Mouse (Mus musculus) gastrocnemius, postnatal 10 days (tissue): ENCODE measurements around the gene Sdk1. TPM values are rescaled to one million over a fixed set of nuclear protein-coding genes. Genes with fewer than 3 reads are reported as not detected.
A peak's percentile ranks its signal among the peaks of the same experiment; 100 is the strongest.
"Not testable (repeated sequence)": the region's sequence is repeated elsewhere in the genome, so short reads cannot be mapped to it uniquely, and the experiment has no call there.

Experiments used
- DNase-seq: peaks from one replicate; pipeline ENCODE4 v3.0.0; 2021; ENCODE audit warnings: mixed read lengths
- total RNA-seq, 2 experiments: library from RNA; stranded (reverse); gene quantifications; 2 replicates each; pipeline ENCODE4 v1.2.3; 2021

The Sdk1 gene
- total RNA-seq, 2 experiments from 2014 or later, result 5.1 to 5.8 TPM

DNA sequence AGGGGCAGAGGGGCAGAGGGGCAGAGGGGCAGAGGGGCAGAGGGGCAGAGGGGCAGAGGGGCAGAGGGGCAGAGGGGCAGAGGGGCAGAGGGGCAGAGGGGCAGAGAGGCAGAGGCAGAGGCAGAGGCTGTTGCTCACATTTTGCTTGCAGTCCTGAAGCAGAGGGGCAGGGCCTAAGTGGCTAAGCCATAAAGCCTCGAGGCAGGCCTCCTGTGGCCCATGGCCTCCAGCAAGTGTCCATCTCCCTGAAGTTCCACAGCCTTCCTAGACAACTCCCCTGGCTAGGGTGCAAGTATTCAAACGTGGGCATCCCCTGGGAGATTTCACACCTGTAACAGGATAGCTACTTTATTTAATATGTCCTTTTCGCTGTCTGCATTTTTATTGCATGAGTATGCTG lies 395.8 kb downstream of the Sdk1 start:
- not testable (repeated sequence) for DNase-seq

DNA sequence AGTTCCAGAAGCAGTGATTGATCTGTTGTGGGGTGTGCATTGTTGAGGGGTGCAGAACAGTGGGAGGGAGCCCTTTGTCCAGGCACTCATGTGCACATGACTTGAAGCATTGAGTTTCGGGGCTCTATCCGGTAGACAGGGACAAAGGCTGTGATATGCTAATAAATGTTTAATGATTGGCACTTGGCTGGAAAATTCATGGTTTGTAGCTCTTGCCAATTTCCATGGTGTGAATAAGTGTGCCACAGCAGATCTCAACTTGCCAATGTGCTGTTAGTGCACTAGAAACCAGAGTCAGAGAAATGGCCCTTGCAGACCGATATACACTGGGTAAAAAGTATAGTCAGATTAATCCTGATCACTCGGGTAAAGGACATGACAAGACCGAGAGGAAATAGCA lies 404.4 kb downstream of the Sdk1 start:
- no peak for DNase-seq

DNA sequence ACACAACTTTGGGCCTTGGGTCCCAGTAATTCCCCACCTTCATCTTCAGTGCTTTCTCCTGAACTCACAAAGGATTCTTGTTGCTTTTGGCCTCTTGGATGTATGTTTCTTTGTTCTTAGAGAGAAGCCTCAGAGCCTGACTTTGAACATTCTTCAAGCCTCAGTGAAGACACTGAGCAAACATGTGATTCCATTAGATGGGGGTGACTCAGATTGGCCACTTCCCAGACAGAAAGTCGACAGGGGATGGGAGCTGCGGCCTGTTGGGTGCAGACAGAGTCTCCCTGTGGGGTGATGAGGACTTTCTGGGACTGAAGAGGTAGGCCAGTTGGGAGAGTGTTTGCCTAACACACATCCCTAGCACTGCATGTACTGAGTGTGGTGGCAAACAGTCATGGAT lies 405.3 kb downstream of the Sdk1 start:
- DNase-seq, result no peak

DNA sequence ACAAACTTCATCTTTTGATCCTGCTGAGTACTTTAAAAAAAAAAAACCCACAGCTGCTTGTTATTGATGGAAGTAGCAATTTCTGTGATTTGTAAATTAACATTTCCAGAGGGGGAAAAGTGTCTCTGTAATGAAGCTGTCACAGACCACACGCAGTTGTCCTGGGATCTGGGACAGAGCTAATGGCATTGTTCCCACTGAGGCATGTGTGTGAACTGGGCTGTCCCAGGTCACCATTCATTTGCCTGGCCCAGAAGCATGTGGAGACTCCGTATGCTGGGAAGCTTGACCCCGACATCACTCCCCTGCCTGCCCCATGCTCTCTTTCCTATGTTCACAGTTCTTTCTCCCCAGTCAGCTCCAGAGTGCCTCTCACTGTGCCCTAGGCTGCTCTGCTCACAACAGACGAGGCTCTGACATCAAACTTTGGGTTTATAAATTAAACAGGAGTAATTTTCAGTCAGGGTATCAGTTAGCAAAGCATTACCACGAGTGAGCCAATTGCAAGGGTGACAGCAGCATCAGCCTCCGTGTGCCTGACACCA lies 408.6 kb downstream of the Sdk1 start:
- no peak for DNase-seq

DNA sequence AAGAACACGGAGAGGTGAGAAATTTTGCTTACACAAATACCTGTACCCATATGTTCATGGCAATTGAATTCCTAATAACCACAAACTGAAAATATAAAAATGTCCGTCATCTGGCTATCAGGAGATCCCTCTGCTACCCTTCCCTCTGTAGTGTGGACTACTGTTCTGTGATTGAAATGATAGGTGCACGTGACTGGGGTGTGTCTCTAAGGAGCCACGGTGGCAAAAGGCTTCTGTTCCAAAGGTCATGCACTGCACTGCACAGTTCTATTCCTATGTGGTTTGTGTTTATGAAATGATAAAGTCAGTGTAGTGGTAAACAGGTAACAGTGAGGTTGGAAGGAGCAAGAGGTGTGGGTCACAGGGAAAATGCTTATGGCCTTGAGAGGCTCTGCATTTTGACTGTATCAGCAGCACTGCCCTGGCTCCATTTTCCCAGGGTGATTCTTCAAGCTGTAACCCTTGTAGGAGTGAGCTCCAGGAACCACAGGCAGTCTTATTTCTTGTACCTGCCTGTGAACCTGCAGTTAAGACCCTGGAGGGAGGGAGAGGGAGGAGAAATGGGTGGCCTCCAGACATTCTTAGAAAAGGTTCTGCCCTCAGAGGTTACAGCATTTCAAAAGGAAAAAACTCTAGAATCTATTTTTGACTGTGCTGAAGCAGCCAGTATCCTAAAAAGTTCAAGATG lies 410.5 kb downstream of the Sdk1 start:
- DNase-seq, result no peak

DNA sequence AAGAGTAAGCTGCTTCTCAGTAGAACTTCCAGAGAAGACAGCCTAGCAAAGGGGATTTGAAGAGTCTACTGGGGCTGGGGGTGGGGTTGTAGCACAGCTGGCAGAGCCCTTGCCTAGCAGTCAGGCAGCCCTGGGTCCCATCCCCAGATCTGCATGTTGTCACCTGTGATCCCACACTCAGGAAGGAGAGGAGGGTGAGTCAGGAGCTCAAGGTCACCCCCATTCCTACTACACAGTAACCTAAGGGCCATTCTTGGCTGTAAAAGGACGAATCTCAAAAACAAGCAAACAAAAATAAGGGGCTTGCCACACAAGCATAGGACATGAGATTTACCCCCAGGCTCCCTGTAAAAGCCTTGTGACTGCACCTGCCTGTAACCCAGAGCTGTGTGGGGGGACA lies 435.1 kb downstream of the Sdk1 start:
- DNase-seq, result no peak

DNA sequence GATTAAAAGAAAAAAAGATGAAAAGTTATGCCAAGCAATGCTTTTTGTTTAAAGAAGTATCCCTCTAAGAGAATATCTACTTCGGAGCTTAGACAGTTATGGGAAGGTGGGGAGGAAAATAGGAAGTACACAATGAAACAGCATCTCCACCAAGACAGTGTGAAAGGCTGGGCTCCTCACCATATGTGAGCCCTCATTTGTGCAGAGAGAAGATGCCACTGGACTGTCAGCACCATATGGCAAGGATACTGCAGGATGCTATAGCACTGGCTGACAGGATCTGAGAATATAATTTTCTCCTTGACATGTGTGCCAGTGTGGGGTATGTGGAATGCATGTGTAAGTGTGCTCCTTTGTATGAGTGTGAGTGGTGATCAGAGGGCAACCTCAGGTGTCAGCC lies 435.7 kb downstream of the Sdk1 start:
- DNase-seq, result no peak

DNA sequence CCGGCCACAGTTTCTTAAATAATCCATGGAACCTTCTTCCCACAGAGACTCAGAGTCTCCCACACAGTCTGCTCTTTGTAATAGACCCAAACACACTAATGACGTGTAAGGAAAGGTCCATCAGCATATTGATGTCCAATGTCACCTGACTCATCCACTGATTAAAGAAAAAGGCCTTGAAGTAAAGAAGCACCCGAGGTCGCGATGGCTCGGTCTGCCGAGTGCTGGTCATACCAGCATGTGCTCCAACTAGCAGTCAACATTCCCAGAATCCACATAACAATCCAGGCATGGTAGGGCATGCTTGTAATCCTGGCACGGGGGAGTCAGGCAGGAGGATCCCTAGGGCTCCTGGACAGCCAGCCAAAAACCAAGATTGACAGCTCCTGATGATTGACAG lies 436.6 kb downstream of the Sdk1 start:
- no peak for DNase-seq

DNA sequence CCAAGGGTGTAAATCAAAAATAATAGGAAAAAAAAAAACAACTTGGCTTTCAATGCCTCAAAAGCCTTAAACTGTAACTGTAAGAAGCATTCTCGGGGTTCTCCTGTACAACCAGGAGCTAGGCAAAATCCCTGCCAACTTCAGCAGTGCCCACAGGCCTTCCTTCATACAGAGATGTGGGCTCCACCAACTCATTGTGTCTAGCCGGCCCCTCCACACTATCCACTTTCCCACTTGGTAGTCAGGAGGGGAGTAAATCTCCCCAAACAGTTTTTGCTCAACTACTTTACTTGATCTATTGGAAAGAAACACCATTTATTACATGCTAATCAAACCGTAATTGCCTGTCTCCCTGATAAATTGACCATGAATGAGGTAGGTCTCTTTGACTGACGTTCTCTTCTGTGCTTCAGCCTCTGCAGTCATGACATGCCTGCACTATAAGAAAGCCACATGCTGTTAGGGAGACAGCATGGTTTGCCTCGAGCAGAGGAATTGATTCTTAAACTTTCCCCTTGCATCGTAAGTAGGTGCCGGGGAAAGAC lies 445.7 kb downstream of the Sdk1 start:
- DNase-seq, result no peak

DNA sequence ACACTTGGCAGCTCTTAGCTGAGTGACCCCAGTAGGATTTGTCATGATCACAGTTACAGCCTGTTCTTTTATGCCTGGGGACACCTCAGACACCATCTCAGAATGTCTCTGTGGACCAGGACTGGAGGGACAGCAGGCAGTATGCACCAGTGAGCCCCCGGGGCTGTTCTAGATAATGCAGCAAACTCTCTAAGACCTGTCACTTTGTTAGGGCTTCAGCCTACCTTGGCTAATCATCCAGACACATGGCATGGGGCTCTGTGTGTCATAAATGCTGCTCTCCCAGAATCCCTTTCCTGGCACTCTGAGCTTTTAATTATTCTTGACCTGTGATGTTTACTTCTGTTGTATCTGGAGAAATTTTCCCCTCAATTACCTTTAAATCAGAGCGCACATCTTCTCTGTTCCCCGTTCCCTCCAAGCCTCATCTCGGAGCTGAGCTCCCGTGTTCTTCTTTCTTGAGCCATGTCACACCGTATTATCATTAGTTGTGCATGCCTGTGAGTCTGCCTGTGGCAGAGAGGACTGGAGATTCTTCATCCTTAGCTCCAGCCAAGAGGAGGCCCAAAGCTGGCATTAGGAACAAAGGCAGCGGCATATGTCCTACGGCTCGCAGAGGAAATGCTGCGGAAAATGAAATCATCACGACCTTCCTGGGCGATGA lies 448.3 kb downstream of the Sdk1 start:
- DNase-seq, result no peak

DNA sequence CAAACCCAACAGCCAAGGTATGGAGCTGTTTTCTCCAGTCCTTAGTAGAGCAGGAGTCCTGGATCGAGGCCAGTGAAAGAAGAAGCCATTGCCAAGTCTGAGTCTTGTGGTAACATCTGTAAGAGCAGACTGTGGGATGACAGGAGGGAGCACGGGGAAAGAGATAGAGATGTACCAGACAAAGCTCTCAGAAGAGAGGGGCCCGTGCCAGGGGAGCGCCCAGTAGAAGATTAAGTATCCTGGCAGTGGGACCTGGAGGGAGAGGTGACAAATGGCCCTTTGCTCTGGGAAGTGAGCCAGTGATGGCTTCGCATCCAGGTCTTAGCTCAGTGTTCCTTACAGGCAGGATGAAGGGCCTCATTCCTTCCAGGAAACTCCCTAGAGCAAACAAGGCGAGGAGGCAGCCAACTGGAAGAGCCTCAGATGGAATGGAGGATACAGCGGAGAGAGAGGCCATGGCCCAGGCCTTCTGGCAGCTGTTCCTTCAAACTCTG lies 450.2 kb downstream of the Sdk1 start:
- DNase-seq, result peak; percentile 72

DNA sequence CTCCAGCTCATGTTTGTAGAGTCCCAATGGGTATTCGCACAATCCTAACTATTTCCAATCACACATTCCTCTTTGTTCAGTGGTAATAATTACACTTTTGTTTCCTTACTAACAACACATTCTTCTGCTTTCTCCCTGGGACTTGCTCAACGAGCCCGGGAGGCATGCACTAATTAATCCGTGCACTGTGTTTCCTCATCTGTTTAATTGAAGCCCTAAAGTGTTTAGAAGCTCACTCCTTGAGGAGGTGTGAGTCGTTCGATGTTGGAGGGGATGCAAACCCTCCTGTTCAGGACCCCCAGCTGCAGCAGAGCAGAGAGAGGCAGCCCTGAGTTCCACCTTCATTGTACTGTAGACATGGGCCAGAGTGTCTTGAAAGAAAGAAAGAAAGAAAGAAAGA lies 452.4 kb downstream of the Sdk1 start:
- no peak for DNase-seq

DNA sequence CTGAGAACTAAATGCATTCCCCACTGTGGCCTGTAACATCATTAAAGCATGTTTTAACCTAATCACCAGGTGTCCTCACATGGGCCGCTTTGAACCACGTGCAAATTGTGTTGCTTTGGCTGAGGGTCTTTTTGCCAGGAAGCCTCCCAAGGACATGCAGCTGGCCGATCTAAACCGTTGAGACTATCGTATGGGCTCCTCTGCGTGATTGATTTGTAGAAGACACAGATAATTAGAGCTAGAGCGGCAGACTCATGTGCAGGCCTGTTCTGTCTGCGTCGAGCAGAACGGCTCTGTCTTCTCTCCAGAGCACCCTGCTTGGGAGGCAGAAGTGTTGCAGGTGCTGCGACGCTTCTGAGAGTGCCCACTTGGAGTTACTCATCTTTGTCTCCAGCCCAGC lies 453.6 kb downstream of the Sdk1 start:
- DNase-seq, result no peak

DNA sequence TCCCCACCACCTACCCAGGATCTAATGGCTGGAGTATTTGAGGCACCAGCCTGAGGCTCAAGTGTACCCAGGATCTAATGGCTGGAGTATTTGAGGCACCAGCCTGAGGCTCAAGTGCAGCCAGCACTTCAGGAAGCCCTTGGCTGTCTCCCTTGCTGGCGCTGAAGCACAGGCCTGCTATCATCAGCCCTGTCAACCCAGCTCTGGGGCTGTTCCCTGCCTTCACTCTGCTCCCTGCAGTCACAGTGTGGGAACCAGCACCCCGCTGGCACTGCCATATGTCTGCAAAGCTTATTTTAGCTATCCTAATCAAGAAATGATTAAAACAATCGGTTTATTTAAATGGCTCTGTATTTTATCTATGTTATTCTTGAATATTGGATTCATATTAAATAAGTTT lies 457.1 kb downstream of the Sdk1 start:
- no peak for DNase-seq

DNA sequence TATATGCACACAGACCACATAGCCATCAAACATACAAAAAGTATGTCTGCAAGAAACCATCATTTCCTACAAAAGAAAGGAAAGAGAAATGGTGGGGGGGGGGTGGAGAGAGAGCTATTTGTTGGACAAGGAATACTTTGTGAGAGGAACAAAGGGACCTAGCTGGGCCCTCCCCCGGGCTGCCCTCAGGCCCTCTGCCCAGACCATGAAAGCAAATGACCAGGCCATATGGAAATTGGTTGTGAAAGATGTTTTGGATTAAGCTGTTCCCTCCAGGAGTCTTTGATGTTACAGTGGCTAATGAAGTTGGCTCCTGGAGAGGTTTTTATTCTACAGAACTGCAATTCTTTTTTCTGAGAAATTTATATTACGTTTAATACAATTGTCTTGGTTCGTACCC lies 479.5 kb downstream of the Sdk1 start:
- DNase-seq, result no peak

DNA sequence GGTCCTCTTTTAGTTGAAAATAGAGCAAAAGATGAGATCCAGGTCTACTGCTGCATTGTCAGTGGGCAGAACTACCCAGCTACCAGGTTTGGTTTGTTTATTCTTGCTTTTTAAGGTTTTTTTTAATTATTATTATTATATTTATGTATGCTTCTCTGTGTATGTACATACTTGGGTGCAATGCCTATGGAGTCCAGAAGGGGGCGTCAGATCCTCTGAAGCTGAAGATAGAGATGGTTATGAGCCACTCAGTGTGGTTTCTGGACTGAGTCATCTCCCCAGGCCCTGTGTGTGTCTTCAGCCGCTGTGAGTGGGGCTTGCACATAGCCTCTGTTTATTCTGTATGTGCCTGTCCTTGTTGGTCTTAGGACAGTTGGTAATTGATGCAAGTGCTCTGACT lies 486.7 kb downstream of the Sdk1 start:
- no peak for DNase-seq

DNA sequence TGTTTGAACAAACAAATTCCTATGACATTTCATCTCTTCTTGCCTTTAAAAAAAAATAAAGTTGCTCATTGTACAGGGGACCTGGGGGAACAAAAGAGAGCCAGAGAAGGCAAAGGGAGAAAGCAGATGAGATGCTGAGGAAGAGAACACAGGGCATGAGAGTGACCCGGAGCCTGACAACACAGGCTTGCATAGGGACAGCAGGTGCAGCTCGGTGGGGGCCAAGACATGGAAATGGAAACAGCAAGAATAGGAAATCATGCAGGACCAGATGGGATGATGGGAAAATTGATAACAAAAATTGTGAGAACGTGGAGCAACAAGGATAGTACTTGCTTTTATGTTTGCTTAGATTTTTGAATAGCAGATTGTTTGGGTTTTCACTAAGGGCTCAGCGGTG lies 488.7 kb downstream of the Sdk1 start:
- DNase-seq, result no peak

DNA sequence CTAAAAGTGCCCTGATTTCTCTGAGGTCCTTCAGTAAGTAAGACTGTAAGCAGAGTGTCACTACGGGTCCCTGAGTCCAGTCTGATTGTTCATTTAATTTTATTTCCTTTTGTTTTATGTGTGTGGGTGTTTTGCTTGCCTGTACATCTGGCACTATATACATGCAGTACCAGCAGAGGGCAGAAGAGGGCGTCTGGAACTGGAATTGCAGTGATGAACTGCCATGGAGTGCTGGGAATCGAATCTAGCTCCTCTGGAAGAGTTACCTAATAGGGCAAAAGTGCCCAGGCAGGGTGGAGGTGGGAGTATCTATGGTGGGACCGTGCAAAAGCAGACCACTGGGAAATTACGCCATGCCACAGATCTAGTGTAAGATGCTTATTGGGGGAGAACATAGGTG lies 497.4 kb downstream of the Sdk1 start:
- no peak for DNase-seq

DNA sequence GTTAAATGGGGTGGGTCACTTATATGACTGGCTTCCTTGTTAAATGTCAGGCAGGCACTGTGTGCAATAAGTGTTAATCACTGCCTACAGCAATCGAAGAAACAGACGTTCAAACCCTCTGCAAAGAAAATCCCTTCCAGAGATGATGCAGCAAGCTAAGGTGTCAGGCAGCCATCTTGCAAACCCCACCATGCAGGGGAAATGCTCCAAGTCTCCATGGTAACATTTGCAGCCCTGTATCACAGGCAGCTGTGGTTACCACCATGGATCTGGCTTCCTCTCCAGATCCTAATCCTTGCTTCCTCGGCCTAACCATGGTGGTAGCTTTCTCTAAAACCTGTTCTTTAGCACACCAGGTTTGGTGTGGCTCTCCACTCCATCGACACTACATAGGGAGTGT lies 507.5 kb downstream of the Sdk1 start:
- no peak for DNase-seq

DNA sequence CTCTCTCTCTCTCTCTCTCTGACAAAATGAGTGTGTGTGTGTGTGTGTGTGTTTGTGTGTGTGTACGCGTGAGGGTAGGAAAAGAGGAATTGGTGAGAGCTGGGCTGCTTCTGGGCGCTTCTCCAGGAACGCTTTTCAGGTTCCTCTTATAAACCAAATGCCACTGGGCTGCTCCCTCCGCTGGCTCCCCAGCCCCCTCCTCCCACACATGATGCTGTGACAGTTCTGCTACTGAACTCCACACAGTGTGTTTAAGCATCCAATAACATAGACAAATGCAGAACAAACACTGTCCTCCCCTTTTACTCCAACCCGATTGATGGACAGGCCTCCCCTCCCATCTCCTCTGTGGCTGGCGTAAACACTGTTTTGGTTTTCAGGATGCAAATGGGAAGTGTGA lies 513.0 kb downstream of the Sdk1 start:
- no peak for DNase-seq

DNA sequence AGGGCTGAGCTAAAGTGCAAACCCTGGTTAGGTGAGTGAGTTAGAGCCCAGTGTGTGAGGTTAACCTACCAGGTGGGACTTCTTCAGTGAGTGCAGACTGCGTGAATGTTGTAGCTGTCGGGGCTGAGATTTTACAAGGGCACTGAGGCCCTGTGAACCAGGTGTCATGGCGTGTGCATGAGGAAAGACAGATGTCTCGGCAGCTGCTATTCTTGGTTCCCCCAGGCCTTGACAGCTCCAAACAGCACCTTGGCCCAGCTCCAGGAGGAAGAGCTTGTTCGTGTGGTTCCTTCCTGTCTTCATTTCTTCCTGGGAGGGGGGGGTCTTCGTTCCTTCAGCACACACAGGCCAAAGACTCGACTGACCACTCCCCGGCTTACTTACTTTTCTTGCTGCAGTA lies 517.6 kb downstream of the Sdk1 start:
- no peak for DNase-seq

DNA sequence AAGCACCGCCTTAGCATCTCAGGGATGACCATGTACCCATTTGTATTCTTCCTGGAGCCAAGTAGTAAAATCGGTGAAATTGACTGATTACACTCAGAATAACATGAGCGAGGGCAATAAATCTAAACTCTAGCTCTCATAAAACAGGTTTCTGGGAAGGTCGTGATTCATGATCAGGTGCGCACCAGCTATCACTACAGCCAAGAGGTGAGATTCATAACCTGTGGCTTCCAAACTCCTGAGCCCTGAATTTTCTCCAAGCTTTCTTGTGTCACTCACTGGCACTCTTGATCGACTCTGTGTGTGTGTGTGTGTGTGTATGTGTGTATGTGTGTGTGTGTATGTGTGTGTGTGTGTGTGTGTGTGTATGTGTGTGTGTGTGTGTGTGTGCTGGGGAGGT lies 522.8 kb downstream of the Sdk1 start:
- no peak for DNase-seq

DNA sequence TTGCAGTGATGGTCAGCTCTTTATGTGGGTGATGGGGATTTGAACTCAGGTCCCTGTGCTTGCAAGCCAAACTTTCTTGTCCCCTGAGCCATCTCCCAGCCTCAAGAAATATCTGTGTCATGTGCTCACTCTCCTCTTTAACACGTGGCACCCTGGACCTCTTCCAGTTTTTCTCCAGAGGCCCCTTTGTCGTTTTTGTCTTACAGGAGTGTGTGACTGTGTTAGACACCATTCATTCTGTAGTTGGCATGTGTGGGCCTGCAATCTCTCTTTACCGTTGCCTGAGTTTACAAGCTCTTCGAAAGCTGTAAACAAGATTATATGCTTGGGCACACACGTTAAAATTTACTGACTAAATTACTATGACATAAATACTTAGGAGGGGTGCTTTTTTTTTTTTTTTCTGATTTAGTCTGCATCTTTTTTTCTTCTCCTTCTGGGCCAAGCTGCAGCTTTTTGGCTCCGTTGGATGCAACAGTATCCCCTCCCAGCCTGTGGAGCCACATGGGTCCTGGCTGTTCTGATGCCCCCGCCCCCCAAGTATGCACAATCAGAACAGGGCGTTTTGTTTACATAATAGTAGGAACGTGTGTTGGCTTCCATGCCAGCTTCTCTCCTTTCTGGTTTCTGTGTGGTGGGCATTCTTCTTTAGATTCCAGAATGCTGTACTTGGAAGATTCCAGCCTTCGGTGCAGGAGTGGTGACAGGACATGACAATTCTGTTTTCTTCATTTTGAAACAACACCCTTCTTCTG lies 527.6 kb downstream of the Sdk1 start:
- DNase-seq, result no peak
